Mouse (Mus musculus) forebrain, embryonic 15.5 days (tissue): ENCODE results near the gene Calm2. TPM values are rescaled to one million over a fixed set of nuclear protein-coding genes. Genes with fewer than 3 reads are reported as not detected.
A peak's percentile ranks its signal among the peaks of the same experiment; 100 is the strongest.

ENCODE experiments used
- ATAC-seq: fragments of 200-750 bp; cut with Nextera tagmentation; replicated peaks from 2 replicates; pipeline ENCODE4 v1.8.0; 2017; ENCODE audit warnings: mild to moderate bottlenecking, moderate TSS enrichment, moderate library complexity
- H3K27ac ChIP-seq: fragments of 300-500 bp; sonication (generic); replicated peaks from 2 replicates; pipeline ENCODE4 v1.5.1; 2015; ENCODE audit warnings: mild to moderate bottlenecking, inconsistent platforms
- H3K27me3 ChIP-seq: fragments of 300-500 bp; sonication (generic); 2 replicates; pipeline ENCODE4 v1.6.1; 2015; ENCODE audit warnings: inconsistent platforms
- H3K36me3 ChIP-seq: fragments of 300-500 bp; sonication (generic); 2 replicates; pipeline ENCODE4 v1.6.1; 2015; ENCODE audit warnings: mild to moderate bottlenecking, inconsistent platforms
- H3K4me1 ChIP-seq: fragments of 300-500 bp; sonication (generic); 2 replicates; pipeline ENCODE4 v1.6.1; 2015; ENCODE audit warnings: inconsistent platforms
- H3K4me2 ChIP-seq: fragments of 300-500 bp; sonication (generic); replicated peaks from 2 replicates; pipeline ENCODE4 v1.6.1; 2015; ENCODE audit warnings: mild to moderate bottlenecking, inconsistent platforms
- H3K4me3 ChIP-seq: fragments of 300-500 bp; sonication (generic); 2 replicates; pipeline ENCODE4 v1.5.1; 2015; ENCODE audit warnings: mild to moderate bottlenecking, inconsistent platforms
- H3K9ac ChIP-seq: fragments of 300-500 bp; sonication (generic); replicated peaks from 2 replicates; pipeline ENCODE4 v1.6.1; 2015; ENCODE audit warnings: mild to moderate bottlenecking, inconsistent platforms
- H3K9me3 ChIP-seq: fragments of 300-500 bp; sonication (generic); 2 replicates; pipeline ENCODE4 v1.6.1; 2016; ENCODE audit warnings: inconsistent platforms
- WGBS: fragments of 180-500 bp; shearing (Covaris S2); methylation state at CpG from one replicate; pipeline ENCODE4 v1.1.7; 2015; ENCODE audit warnings: mixed read lengths; 5-methylcytosine and 5-hydroxymethylcytosine counted together
- polyA plus RNA-seq: library from polyadenylated mRNA; unstranded; fragments of >200 nt; fragmentation: Nextera tagmentation; extraction: Ambion mirVana; gene quantifications from 2 replicates; pipeline ENCODE4 v1.2.1, GENCODE M21; 2015

Gene Calm2
- polyA plus RNA-seq, 1 experiment from 2014 or later: 1,787 TPM

DNA sequence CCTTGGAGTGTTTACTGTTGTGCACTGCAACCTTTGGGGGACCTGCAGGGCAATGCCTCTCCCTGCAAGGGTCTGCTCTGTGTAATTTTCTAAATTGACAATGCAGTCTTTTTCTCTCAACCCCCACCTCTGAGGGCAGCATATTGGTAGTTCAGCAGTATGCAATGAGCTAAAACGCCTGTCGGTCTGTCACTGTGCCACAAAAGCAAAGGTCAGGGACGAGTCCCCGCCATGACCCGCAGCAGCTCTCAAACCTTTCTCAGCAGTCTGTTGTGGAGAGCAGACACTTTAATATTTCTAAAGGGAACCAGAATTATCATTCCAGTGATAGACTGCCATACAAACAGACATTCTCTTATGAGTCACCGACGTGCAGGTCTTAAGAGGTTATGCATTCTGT, 11.2 kb upstream of the Calm2 start:
- Histone ChIP-seq H3K36me3 (no peaks in the 10 kb centered on the region), H3K4me2 (no peak overlapping the region), H3K9me3 (no peaks in the 10 kb centered on the region), H3K4me3 (no peak overlapping the region), H3K27me3 (no peaks in the 10 kb centered on the region), H3K9ac (no peak overlapping the region), H3K27ac (no peak overlapping the region), H3K4me1 (peaks cover 39% of the 10 kb centered on the region)
- WGBS: 78% methylated on average over 7 of the region's 7 CpGs
- ATAC-seq: no peak

DNA sequence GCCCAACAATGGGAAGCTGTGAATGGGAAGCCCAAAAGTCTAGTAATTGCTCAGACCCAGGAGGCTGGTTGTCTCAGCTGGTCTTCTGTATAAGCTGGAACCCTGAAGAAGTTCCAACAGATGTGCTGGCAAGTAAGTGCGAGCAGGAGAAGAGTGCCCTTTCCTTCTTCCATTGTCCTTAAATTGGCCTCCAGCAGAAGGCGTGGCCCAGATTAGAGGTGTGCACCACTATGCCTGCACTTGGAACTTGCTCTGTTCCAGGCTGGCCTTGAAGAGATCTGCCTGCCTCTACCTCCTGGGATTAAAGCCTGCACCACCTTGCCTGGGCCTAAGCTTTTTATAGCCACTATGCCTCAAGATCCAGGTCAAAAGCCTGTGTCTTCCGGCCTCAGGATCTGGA, 7.4 kb upstream of the Calm2 start:
- Histone ChIP-seq H3K4me2 (no peak overlapping the region), H3K27ac (no peak overlapping the region), H3K4me3 (no peak overlapping the region), H3K27me3 (no peaks in the 10 kb centered on the region), H3K9ac (no peak overlapping the region), H3K9me3 (no peaks in the 10 kb centered on the region), H3K4me1 (peaks cover 15% of the 10 kb centered on the region), H3K36me3 (no peaks in the 10 kb centered on the region)
- no peak for ATAC-seq
- 87% methylated on average over 3 of the region's 3 CpGs for WGBS

DNA sequence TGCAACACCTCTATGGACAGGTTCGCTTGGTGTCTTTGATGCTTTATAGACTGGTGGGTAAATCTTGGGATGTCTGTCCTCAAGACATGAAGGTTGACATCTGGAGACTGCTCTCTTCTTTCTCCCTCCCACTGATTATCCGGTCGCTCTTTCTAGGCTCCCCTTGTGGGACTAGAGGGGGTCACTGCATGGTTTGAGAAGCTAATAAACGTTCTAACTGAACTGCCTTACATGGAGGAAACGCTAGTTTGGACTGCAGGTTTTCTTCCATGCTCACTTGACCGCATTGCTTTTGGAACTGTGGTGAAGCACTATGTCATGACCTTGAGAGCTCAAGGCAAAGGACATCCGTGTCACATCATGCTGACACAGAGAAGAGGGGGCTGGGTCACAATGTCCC, 6.6 kb upstream of the Calm2 start:
- ATAC-seq: no peak
- no peak overlapping the region for H3K9ac ChIP-seq
- no peaks in the 10 kb centered on the region for H3K27me3 ChIP-seq
- peaks cover 7% of the 10 kb centered on the region for H3K4me1 ChIP-seq
- WGBS: 87% methylated on average over 7 of the region's 7 CpGs
- H3K4me2 ChIP-seq: no peak overlapping the region
- H3K9me3 ChIP-seq: no peaks in the 10 kb centered on the region
- no peak overlapping the region for H3K4me3 ChIP-seq
- no peak overlapping the region for H3K27ac ChIP-seq
- no peaks in the 10 kb centered on the region for H3K36me3 ChIP-seq

- Histone ChIP-seq H3K36me3 (no peaks in the 10 kb centered on the region), H3K4me3 (no peak overlapping the region), H3K27ac (no peak overlapping the region), H3K4me2 (no peak overlapping the region), H3K9ac (no peak overlapping the region), H3K4me1 (peaks cover 19% of the 10 kb centered on the region), H3K9me3 (no peaks in the 10 kb centered on the region), H3K27me3 (no peaks in the 10 kb centered on the region)
- 89% methylated on average over 8 of the region's 8 CpGs for WGBS
- no peak for ATAC-seq
These were observed 2.1 kb upstream of the Calm2 start for GRCm38 (mm10) chr17:87448881-87449280.

GRCm38 (mm10) chr17:87448339-87448738, 1.6 kb upstream of the Calm2 start:
- no peaks in the 10 kb centered on the region for H3K27me3 ChIP-seq
- 73% methylated on average over 9 of the region's 9 CpGs for WGBS

DNA sequence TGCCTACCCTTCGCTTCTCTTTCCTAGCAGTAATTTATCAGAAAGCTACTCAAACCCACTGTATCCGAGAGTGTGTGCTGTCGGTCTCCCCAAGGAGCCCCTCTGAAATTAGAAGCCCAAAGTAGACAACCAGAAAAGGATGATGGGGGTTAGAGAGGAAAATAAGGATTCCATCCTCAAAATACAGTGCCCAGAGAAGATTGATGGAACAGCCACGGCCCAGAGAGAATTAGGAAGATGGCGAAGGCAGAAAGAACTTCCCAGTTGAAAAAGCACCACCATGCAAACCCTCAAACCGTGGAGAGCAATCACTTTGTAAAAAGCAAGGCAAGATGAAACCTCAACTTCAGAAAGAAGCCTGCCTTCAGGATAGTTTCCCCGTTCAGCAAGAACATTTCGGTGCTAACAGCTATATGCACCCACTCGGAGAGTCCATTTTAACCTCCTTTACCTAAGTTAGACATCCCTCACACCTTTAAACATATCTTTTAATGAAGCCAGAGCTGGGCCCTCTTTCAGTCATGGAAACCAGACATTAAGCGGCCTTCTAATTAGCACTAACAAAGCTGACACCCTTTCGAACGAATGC, 971 bp upstream of the Calm2 start:
- no peaks in the 10 kb centered on the region for H3K27me3 ChIP-seq
- H3K4me1 ChIP-seq: peaks cover 31% of the 10 kb centered on the region
- H3K4me2 ChIP-seq: peak overlapping the region; percentile 58
- H3K4me3 ChIP-seq: peak overlapping the region; percentile 96
- no peaks in the 10 kb centered on the region for H3K36me3 ChIP-seq
- H3K9ac ChIP-seq: peak overlapping the region; percentile 100
- no peaks in the 10 kb centered on the region for H3K9me3 ChIP-seq
- H3K27ac ChIP-seq: peak overlapping the region; percentile 99
- no peak for ATAC-seq
- 23% methylated on average over 12 of the region's 12 CpGs for WGBS

More at GRCm38 (mm10) chr17:87448339-87448738, 1.6 kb upstream of the Calm2 start:
- peaks cover 25% of the 10 kb centered on the region for H3K4me1 ChIP-seq
- no peaks in the 10 kb centered on the region for H3K9me3 ChIP-seq
- H3K36me3 ChIP-seq: no peaks in the 10 kb centered on the region
- H3K9ac ChIP-seq: no peak overlapping the region
- no peak for ATAC-seq
- H3K4me2 ChIP-seq: no peak overlapping the region
- no peak overlapping the region for H3K27ac ChIP-seq
- H3K4me3 ChIP-seq: no peak overlapping the region

DNA sequence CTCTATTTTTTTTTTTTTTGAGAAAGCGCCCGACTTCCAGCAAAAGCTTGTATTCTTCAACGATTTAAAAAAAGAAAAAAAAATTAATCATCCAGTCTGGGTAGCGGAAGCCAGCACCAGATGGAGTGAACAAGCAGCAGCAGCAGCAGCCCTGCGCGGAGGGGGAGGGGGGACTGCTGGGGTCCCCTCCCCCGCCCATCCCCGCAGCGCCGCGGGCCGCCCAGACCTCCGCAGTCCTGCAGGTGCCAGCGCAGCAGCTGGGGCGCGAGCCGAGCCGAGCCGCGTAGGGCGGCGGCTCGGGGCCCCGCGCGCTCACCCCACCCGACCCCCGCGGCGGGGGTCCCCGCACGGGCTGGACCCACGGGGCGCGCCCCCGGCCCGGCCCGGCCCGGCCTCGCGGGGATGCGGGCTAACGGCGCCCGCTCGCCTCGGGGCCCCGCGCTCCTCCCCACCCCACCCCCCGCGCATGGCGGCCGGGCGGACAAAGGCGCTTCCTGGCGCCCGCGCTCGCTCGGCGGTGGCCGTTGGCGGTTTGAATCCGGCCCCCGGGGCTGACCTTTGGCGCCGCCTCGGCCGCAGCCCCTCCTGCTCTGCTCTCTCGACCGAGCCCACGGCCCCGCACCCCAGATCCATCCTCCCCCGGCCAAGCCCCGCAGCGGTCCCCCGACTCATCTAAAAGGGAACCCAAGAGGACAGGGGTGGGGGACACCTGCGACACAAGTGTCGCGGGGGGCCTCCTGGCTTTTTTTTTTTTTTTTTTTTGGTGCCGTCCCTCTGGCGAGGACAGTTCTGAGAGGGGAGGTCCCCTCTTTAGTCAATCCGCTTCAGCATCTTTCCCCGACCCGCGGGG, 593 bp downstream of the Calm2 start:
- H3K4me2 ChIP-seq: peak overlapping the region; percentile 70
- no peaks in the 10 kb centered on the region for H3K9me3 ChIP-seq
- H3K4me1 ChIP-seq: peaks cover 45% of the 10 kb centered on the region
- peak overlapping the region; percentile 99 for H3K27ac ChIP-seq
- H3K4me3 ChIP-seq: peak overlapping the region; percentile 96
- H3K9ac ChIP-seq: peak overlapping the region; percentile 100
- ATAC-seq: peak; percentile 86
- under 1% methylated on average over 58 of the region's 86 CpGs for WGBS
- no peaks in the 10 kb centered on the region for H3K27me3 ChIP-seq
- no peaks in the 10 kb centered on the region for H3K36me3 ChIP-seq

DNA sequence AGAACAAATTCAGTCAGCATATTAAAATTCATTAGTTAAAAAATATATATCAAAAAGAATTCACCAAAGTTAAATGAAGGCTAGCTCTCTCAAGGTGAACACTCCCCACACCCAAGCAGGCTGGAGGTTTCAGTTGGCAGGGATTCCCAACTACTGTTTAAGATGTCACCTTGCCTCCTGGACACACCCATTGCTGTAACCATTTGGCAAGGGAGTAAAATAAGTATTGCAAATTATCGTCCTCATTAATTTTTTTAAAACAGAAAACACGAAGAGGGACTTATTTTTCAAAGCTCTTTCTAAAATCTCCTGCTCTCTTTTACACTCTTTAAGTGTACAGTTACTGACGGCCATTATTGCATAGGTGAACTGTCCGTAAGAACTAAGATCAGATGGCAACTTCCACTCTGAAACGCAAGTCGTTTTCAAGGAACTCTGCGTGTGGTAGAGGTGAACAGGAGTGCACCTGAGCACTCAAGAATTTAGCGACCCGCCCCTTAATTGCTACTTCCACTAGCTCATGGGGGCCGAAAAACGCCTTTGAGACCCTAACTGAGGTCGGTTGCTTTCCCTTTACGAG, 1.3 kb downstream of the Calm2 start:
- H3K36me3 ChIP-seq: no peaks in the 10 kb centered on the region
- H3K27me3 ChIP-seq: no peaks in the 10 kb centered on the region
- peak overlapping the region; percentile 99 for H3K27ac ChIP-seq
- no peaks in the 10 kb centered on the region for H3K9me3 ChIP-seq
- peak overlapping the region; percentile 100 for H3K9ac ChIP-seq
- no peak for ATAC-seq
- H3K4me3 ChIP-seq: peak overlapping the region; percentile 96
- under 1% methylated on average over 13 of the region's 13 CpGs for WGBS
- peak overlapping the region; percentile 70 for H3K4me2 ChIP-seq
- H3K4me1 ChIP-seq: peaks cover 49% of the 10 kb centered on the region

GRCm38 (mm10) chr17:87444763-87445162, 2.0 kb downstream of the Calm2 start:
- ATAC-seq: no peak
- Histone ChIP-seq H3K9ac (peak overlapping the region; percentile 37), H3K9me3 (no peaks in the 10 kb centered on the region), H3K27ac (no peak overlapping the region), H3K4me2 (peak overlapping the region; percentile 70), H3K27me3 (no peaks in the 10 kb centered on the region), H3K4me1 (peaks cover 54% of the 10 kb centered on the region), H3K4me3 (peak overlapping the region; percentile 39), H3K36me3 (no peaks in the 10 kb centered on the region)
- WGBS: 31% methylated on average over 4 of the region's 4 CpGs

DNA sequence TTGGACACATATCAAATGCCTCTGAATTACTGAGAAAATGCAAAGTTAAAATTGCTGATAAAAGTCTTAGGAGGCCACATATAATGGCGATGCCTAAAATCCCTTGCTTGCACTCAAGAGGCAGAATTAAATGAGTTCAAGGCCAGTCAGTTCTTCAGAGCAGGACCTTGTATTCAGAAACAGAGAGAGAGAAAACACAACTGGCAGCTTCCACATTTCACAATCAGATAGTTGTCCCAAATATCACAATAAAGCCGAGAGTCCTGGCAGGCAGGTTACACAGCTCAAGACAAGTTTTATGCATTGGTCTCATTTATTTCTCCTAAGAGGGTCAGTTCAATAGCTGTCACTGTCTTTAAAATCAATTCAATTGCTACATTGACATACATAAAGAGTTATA, 5.2 kb downstream of the Calm2 start:
- WGBS: 65% methylated on average over 2 of the region's 2 CpGs
- Histone ChIP-seq H3K9me3 (no peaks in the 10 kb centered on the region), H3K4me1 (peaks cover 62% of the 10 kb centered on the region), H3K27ac (no peak overlapping the region), H3K9ac (no peak overlapping the region), H3K4me3 (no peak overlapping the region), H3K36me3 (no peaks in the 10 kb centered on the region), H3K27me3 (no peaks in the 10 kb centered on the region), H3K4me2 (peak overlapping the region; percentile 23)
- ATAC-seq: no peak

DNA sequence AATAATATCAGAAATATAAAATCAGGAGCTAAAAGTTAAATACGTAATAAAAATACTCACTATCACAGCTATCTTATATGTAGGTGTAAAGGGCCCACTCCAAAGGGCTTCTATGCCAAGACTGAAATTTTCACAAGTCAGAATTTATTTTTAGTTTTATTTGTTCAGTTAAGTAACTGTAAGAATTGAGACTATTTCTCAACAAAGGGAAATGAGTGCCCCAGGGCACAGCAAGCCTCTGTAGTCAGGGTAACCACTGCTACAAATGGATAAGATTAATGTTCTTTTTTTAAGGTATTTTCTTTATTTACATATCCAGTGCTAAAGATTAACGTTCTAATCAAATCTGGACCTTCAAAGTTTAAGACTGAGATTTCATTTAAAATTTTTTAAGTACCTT, 7.3 kb downstream of the Calm2 start:
- peaks cover 57% of the 10 kb centered on the region for H3K4me1 ChIP-seq
- H3K4me3 ChIP-seq: no peak overlapping the region
- no peaks in the 10 kb centered on the region for H3K9me3 ChIP-seq
- H3K4me2 ChIP-seq: no peak overlapping the region
- H3K9ac ChIP-seq: no peak overlapping the region
- H3K36me3 ChIP-seq: peaks cover 15% of the 10 kb centered on the region
- whole genome bisulfite sequencing: 91% methylated on average over 2 of the region's 2 CpGs
- no peak for ATAC-seq
- no peaks in the 10 kb centered on the region for H3K27me3 ChIP-seq
- no peak overlapping the region for H3K27ac ChIP-seq

- Histone ChIP-seq H3K4me3 (no peak overlapping the region), H3K27ac (no peak overlapping the region), H3K9ac (no peak overlapping the region), H3K4me1 (peaks cover 13% of the 10 kb centered on the region; the same call in 1 of the 2 replicates), H3K27me3 (no peaks in the 10 kb centered on the region), H3K4me2 (no peak overlapping the region), H3K9me3 (no peaks in the 10 kb centered on the region), H3K36me3 (peaks cover 64% of the 10 kb centered on the region)
- WGBS: 89% methylated on average over 3 of the region's 3 CpGs
- ATAC-seq: no peak
These were observed 12.8 kb downstream of the Calm2 start for GRCm38 (mm10) chr17:87433929-87434328.
